Mouse (Mus musculus) midbrain, postnatal 0 days (tissue): ENCODE data around the gene Ptprq. TPM values are rescaled to one million over a fixed set of nuclear protein-coding genes. Genes with fewer than 3 reads are reported as not detected.

ENCODE experiments used
- ATAC-seq: fragments of 200-750 bp; cut with Nextera tagmentation; 2 replicates; pipeline ENCODE4 v1.8.0; 2017; ENCODE audit warnings: moderate number of reproducible peaks, mild to moderate bottlenecking, moderate TSS enrichment, moderate library complexity; ENCODE audit not compliant: low FRiP score
- DNase-seq: peaks from one replicate; pipeline ENCODE4 v3.0.0-alpha.2; 2015; ENCODE audit warnings: low spot score
- H3K27ac ChIP-seq: fragments of 300-500 bp; sonication (generic); 2 replicates; pipeline ENCODE4 v1.5.1; 2014; ENCODE audit warnings: low read depth, mild to moderate bottlenecking, low read length, mixed read lengths
- H3K27me3 ChIP-seq: fragments of 300-500 bp; sonication (generic); 2 replicates; pipeline ENCODE4 v1.6.1; 2014; ENCODE audit warnings: low read length, control low read depth, mixed read lengths; ENCODE audit not compliant: insufficient read depth
- H3K36me3 ChIP-seq: fragments of 300-500 bp; sonication (generic); 2 replicates; pipeline ENCODE4 v1.6.1; 2014; ENCODE audit warnings: low read length, control low read depth, mixed read lengths; ENCODE audit not compliant: insufficient read depth
- H3K4me1 ChIP-seq: fragments of 300-500 bp; sonication (generic); 2 replicates; pipeline ENCODE4 v1.6.1; 2014; ENCODE audit warnings: mild to moderate bottlenecking, control low read depth, antibody characterized with exemption, low read length, mixed read lengths; ENCODE audit not compliant: insufficient read depth
- H3K4me2 ChIP-seq: fragments of 300-500 bp; sonication (generic); 2 replicates; pipeline ENCODE4 v1.6.1; 2014; ENCODE audit warnings: low read depth, mild to moderate bottlenecking, low read length, mixed read lengths; ENCODE audit not compliant: poor library complexity, severe bottlenecking
- H3K4me3 ChIP-seq: fragments of 300-500 bp; sonication (generic); 2 replicates; pipeline ENCODE4 v1.5.1; 2014; ENCODE audit warnings: low read depth, mild to moderate bottlenecking, low read length, moderate library complexity
- H3K9ac ChIP-seq: fragments of 300-500 bp; sonication (generic); replicated peaks from 2 replicates; pipeline ENCODE4 v1.6.1; 2014; ENCODE audit warnings: mild to moderate bottlenecking, low read length, moderate library complexity, mixed read lengths; ENCODE audit not compliant: poor library complexity, severe bottlenecking
- H3K9me3 ChIP-seq: fragments of 300-500 bp; sonication (generic); 2 replicates; pipeline ENCODE4 v1.6.1; 2016; ENCODE audit warnings: low read length, control low read depth
- CTCF ChIP-seq: IDR thresholded peaks from 2 replicates; pipeline ENCODE4 v1.5.1; 2016; ENCODE audit warnings: antibody characterized with exemption, mild to moderate bottlenecking
- WGBS: fragments of 180-500 bp; shearing (Covaris S2); extraction: QIAGEN DNeasy Blood & Tissue Kit; methylation state at CpG from one replicate; pipeline ENCODE4 v1.1.7; 2014; 5-methylcytosine and 5-hydroxymethylcytosine counted together
- polyA plus RNA-seq: library from polyadenylated mRNA; unstranded; fragments of >200 nt; fragmentation: Nextera tagmentation; extraction: Ambion mirVana; gene quantifications from 2 replicates; pipeline ENCODE4 v1.2.1, GENCODE M21; 2015
- total RNA-seq: library from RNA; depleted of rRNA; stranded (reverse); fragments of >200 nt; gene quantifications from 2 replicates; pipeline ENCODE4 v1.2.3, GENCODE M21; 2014; rRNA removed

Gene Ptprq
- total RNA-seq (0.38 and 0.66 TPM in 2 replicates), polyA plus RNA-seq (0.04 and 0.09 TPM in 2 replicates)

DNA sequence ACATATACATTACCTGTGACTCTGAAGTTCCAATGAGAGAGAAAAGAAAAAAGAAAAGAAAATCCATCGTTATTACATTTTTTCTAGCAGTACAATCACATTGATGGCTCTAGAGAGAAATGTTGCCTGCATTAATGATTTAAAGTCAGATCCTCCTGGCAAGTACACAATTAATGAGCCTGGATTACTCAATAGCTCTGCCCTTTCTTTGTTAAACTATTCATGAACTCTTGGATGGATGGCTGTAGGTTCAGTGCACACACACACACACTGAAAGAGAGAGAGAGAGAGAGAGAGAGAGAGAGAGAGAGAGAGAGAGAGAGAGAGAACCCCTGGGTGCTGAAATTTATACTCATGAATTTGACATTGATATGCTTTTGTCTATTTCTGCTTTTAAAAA, at the start of gene Ptprq:
Ptprq (minus strand) TSS at position 246 of the 400 bp plus-strand sequence.
- Histone ChIP-seq H3K27me3 (no peaks in the 10 kb centered on the region), H3K9ac (no peak within 1 kb of the TSS), H3K36me3 (no peaks in the 10 kb centered on the region), H3K27ac (no peak within 1 kb of the TSS), H3K4me2 (no peak within 1 kb of the TSS), H3K4me3 (no peak within 1 kb of the TSS), H3K4me1 (no peaks in the 10 kb centered on the region), H3K9me3 (no peaks in the 10 kb centered on the region)
- TF ChIP-seq CTCF, result no peak
- no peak for ATAC-seq
- WGBS, result 50% methylated on average over 1 of the region's 1 CpGs
- no peak for DNase-seq

DNA sequence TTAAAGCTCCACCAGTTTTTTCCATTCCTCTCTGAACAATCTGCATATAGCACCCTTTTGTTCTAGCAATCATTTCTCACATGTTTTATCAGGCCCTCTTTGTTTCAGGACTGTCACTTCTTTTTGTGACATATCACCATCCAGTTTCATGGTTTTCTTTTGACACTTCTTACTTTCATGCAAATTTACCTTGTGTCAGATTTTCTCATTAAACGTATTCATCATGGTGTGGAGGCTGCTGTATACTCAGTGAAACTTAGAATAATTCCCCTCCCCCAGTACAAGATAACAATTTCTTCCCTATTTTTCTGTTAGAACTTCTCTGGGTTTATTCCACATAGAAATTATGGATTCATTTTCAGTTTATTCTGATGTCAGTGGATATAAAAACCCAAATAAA, 39.8 kb upstream of the Ptprq start:
- no peak for TF ChIP-seq CTCF
- H3K4me3 ChIP-seq, result no peak overlapping the region
- no peak overlapping the region for H3K4me2 ChIP-seq
- no peaks in the 10 kb centered on the region for H3K9me3 ChIP-seq
- H3K36me3 ChIP-seq, result no peaks in the 10 kb centered on the region
- no peaks in the 10 kb centered on the region for H3K4me1 ChIP-seq
- no peak overlapping the region for H3K27ac ChIP-seq
- DNase-seq, result no peak
- no peak for ATAC-seq
- WGBS, result 58% methylated on average over 1 of the region's 1 CpGs
- no peak overlapping the region for H3K9ac ChIP-seq
- no peaks in the 10 kb centered on the region for H3K27me3 ChIP-seq

DNA sequence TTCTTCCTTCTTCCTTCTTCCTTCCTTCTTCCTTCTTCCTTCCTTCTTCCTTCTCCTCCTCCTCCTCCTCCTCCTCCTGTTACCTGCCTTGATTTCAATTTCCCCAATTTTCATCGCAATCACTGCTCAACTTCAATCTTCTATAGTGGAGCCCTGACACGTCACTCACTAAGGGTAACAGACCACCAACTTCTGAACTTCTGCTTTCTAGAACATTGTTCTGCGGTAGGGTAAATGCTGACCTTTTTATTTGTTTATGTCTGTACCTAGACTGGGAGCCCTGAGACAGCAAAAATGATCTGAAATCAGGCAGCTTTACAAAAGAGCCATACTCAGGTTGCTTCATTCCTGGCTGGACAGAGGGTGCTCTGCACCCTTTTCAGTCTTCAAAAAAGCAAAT, 33.6 kb upstream of the Ptprq start:
- TF ChIP-seq CTCF, result no peak
- no peaks in the 10 kb centered on the region for H3K4me1 ChIP-seq
- WGBS, result 96% methylated on average over 3 of the region's 3 CpGs
- no peak overlapping the region for H3K27ac ChIP-seq
- H3K4me2 ChIP-seq, result no peak overlapping the region
- no peak overlapping the region for H3K9ac ChIP-seq
- DNase-seq, result no peak
- no peaks in the 10 kb centered on the region for H3K36me3 ChIP-seq
- no peak overlapping the region for H3K4me3 ChIP-seq
- ATAC-seq, result no peak
- H3K27me3 ChIP-seq, result no peaks in the 10 kb centered on the region
- no peaks in the 10 kb centered on the region for H3K9me3 ChIP-seq

DNA sequence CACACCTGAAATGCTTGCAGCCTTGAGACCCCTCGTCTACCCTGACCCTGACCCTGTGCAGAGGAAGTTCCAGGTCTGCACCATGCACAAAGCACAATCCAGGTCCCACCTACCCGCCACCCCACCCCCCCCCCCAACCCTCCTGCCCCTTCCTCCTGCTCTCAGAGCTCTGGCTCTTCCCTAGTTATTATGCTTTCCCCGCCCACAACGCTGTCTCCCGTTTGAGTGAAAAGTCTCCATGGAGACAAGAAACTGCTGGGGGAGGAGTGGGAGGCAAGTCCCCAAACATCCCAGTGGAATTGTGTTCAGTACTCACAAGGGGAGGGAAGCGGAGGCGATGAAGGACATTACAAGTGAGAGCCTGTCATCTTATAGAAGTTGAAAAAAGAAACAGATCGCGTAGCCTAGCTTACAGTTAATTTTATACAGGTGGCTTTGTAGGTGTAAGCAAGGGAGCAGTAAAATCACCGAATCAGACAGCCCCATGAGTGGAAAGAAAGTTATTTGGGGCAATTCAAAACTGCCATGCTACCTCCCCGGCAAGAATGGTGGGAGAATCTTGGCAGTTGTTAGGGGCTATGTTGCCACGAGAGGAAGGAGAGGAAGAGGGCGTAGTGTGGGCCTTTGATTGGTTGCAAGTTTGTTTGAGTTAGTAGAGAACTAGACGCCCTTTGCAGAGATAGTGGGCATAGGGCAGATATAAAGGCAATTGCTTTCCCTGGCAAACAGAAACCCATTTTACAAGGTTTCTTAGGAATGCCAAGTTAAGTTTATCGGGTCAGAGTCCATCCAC, 32.7 kb upstream of the Ptprq start:
- H3K27ac ChIP-seq, result no peak overlapping the region
- H3K4me1 ChIP-seq, result no peaks in the 10 kb centered on the region
- H3K9ac ChIP-seq, result no peak overlapping the region
- H3K4me3 ChIP-seq, result peak overlapping the region; percentile 13; the same call in 1 of the 2 replicates
- no peaks in the 10 kb centered on the region for H3K36me3 ChIP-seq
- no peak for TF ChIP-seq CTCF
- no peaks in the 10 kb centered on the region for H3K27me3 ChIP-seq
- 22% methylated on average over 14 of the region's 15 CpGs for WGBS
- ATAC-seq (0 out of 2 replicates have a peak, but pooled peaks have one; percentile 23), DNase-seq (peak; percentile 54)
- peak overlapping the region; percentile 40 for H3K4me2 ChIP-seq
- H3K9me3 ChIP-seq, result no peaks in the 10 kb centered on the region

DNA sequence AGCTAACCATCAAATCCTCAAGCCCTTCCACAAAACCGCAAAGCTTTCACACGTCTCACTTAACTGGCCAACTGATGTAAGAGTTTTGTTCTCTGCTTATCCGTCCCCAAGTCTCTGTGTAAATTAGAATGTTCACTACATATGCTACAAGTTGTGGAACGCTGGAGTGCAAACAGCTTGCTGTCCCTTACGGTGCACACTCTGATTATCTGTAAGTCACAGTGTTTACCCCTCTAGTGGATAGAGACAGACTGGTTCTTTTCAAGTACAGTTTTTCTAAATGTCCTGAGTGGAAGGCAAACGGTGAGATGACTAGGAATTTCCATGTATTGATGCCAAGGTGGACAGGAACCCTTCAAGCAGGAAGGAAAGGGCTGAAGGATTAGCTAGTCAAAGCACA, 32.1 kb upstream of the Ptprq start:
- DNase-seq, result no peak
- 25% methylated on average over 6 of the region's 6 CpGs for WGBS
- Histone ChIP-seq H3K27me3 (no peaks in the 10 kb centered on the region), H3K9ac (no peak overlapping the region), H3K27ac (no peak overlapping the region), H3K36me3 (no peaks in the 10 kb centered on the region), H3K4me2 (peak overlapping the region; percentile 40), H3K4me1 (no peaks in the 10 kb centered on the region), H3K9me3 (no peaks in the 10 kb centered on the region), H3K4me3 (peak overlapping the region; percentile 13; the same call in 1 of the 2 replicates)
- ATAC-seq, result no peak
- no peak for TF ChIP-seq CTCF

DNA sequence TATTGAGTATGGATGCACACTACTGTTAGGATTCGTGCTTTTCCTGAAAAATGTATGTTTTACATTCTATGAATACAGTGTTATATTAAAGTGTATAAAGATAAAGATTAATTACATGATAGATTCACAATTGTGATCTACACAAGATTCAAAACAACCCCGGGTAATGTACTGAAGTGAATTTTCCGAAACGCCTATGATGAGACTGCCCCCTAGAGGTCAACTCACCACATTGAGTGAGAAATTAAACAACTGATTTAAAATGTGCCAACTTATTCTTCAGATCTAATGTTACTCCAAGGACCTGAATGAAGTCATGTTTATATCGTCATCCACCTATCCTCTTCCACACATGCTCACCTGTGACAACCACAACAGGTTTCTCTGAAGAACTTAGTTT, 27.7 kb upstream of the Ptprq start:
- ATAC-seq, result no peak
- Histone ChIP-seq H3K36me3 (no peaks in the 10 kb centered on the region), H3K27ac (no peak overlapping the region)

More for the DNA sequence above, 27.7 kb upstream of the Ptprq start:
- Histone ChIP-seq H3K9me3 (no peaks in the 10 kb centered on the region), H3K9ac (no peak overlapping the region), H3K27me3 (no peaks in the 10 kb centered on the region), H3K4me3 (no peak overlapping the region), H3K4me2 (no peak overlapping the region), H3K4me1 (no peaks in the 10 kb centered on the region)
- TF ChIP-seq CTCF, result peak; percentile 77
- DNase-seq, result peak; percentile 76
- 17% methylated on average over 5 of the region's 5 CpGs for WGBS
